Mouse (Mus musculus) right cerebral cortex, postnatal 36 days (tissue): ENCODE results near the gene Wdr26.
A peak's percentile ranks its signal among the peaks of the same experiment; 100 is the strongest.

ENCODE experiments used
- DNase-seq, 2 experiments: peaks; one replicate each; pipeline ENCODE4 v3.0.0; 2022; ENCODE audit warnings: low spot score in 2 of 2, mixed read lengths in 1 of 2

Gene Wdr26

GRCm38 (mm10) chr1:181211920-181212633 lies at the start of gene Wdr26:
Gene Wdr26 (minus strand): TSS chr1:181212001.
- DNase-seq, result peak; percentile 83 to 86

GRCm38 (mm10) chr1:181260949-181261696 lies 49.3 kb upstream of the Wdr26 start:
- DNase-seq, result no peak

DNA sequence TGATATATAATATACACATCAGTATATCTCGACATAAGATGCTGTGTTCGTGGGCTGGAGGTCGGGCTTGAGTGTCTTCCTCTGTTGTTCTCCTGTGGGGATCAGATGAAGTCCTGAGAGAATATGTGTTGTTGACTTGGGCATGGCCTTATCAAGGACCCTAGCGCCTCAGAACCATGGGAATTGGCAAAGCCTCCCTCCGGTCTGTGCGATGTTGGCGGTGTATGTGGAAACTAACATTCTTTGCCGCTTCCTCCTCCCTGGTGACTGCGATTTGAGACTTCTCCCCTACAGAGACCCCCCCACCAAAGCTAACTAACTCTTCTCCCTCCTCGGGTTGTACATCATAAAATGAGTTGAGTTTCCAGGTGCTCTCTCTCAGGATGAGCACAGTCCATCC lies 48.6 kb upstream of the Wdr26 start:
- no peak for DNase-seq

GRCm38 (mm10) chr1:181259626-181260410 lies 48.0 kb upstream of the Wdr26 start:
- no peak for DNase-seq

- no peak for DNase-seq
These were observed 47.3 kb upstream of the Wdr26 start for GRCm38 (mm10) chr1:181259056-181259455.

GRCm38 (mm10) chr1:181258616-181259015 lies 46.8 kb upstream of the Wdr26 start:
- DNase-seq, result no peak

GRCm38 (mm10) chr1:181257585-181258555 lies 46.1 kb upstream of the Wdr26 start:
- DNase-seq, result no peak

DNA sequence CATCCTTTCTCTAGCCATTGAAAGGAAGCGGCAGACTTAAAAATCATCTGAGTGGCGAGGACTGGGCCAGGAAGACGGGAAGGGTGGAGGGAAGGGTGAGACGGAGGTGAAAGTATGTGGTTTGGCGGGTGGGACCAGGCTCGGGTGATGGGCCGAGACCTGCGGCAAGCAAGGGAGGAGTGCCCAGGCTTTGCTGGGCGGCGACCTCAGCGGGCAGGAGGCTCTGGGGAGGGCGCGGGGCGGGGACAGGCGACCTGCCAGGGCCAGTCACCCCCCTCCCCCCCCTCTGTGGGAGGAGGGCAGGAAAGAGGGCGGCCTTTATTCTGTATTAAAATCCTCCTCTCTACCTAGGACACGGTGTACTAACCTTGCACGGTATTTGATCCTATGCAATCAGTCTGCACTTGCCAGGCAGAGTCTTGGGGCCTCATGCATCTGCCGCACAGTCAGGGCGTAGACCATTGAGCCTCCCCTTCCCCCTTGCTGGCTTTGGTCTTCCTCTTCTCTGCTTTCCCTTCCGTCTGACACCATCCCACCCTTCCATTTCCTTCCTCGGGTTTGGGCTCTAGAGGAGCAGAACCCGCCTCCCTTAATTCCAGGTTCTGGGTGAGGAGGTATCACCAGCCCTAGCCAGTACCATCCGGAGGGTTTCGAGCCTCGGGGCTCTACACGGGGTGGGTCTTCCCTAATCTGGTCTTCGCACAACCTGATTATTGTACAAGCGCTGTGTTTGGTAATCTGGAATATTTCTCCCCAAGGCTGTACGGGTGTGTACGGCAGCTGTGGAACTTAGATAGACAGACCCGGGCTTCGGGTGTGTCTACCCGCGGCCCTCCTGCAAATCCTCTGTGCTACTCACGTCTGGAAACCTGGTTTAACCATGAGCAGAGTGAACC lies 45.1 kb upstream of the Wdr26 start:
- DNase-seq, result no peak

DNA sequence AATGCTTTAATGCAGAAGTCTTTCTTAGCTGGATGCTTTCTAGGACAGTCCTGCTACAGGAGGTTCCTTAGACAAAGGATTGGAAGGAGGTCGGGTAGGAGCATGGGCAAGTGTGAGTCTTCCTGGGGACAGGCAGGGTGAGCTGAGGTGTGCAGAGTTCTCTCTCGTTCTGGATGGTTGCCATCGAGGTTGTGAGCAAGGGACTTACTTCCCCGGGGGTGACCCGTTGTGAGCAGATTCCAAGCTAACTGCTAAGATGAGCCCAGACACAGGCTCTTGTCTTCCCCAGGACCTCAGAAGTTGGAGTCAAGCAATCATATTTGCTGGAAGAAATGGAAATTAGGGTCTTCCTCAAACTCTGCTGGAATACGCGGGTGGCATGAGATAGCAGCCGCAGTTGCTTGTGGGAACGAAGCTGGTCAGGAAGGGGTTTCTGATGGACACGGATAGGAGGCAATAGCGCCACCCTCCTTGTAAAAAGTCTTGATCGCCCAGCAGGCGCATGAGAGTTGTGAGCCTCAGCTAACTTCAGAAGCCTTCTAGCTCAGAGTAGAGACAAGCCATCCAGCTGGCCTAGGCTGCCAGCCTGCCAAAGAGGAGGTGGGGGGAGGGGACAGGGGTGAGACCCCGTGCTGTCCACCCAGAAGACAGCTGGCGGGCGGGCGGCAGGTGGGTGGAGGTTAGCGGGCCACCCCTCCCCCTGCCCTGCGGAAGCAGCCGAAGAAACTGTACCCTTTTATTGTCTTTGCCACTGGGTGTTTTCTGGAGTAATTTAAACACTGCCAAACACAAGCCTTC lies 44.3 kb upstream of the Wdr26 start:
- DNase-seq, result peak in 1 of 2 experiments; percentile 19

- no peak for DNase-seq
These were observed 43.6 kb upstream of the Wdr26 start for GRCm38 (mm10) chr1:181255450-181255849.

GRCm38 (mm10) chr1:181251624-181252023 lies 39.8 kb upstream of the Wdr26 start:
- DNase-seq, result no peak

GRCm38 (mm10) chr1:181250961-181251360 lies 39.2 kb upstream of the Wdr26 start:
- no peak for DNase-seq

DNA sequence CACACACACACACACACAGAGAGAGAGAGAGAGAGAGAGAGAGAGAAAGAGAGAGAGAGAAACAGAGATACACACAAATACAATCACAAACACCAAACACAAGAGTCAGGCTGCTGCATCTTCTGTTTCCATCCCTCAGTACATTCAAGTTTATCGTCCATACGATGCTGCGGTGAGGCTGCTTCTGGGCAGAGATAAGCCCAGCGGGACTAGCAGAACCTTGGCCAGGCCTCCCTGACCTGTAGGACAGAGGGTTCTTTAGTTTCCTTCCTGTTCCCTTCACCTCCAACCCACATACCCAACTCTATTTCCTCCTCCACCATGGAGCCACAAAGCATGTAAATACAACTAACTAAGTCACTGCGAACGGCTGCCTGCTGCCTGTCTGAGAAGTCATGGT lies 37.7 kb upstream of the Wdr26 start:
- no peak for DNase-seq

- no peak for DNase-seq
These were observed 35.4 kb upstream of the Wdr26 start for GRCm38 (mm10) chr1:181247175-181247574.

GRCm38 (mm10) chr1:181246487-181247138 lies 34.8 kb upstream of the Wdr26 start:
- no peak for DNase-seq

GRCm38 (mm10) chr1:181245554-181246486 lies 34.0 kb upstream of the Wdr26 start:
- no peak for DNase-seq

DNA sequence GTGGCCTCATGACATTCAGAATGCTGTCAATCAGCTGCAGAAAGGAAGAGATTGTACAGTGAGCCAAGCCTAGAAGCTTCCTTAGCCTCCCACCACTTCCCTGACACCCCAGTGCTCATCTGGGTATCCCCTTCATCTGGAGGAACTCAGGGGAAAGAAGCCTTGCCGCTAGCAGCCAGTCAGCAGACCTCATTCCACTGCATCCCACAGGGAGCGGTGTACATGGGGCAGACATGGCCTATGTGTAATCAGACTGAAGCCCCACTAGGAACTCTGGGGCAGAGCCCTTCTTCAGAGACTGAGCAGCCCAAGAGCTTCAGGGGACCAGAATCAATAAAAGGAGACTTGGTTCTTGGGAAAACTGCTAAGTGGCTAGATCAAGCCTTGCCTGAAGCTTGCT lies 33.3 kb upstream of the Wdr26 start:
- DNase-seq, result no peak

DNA sequence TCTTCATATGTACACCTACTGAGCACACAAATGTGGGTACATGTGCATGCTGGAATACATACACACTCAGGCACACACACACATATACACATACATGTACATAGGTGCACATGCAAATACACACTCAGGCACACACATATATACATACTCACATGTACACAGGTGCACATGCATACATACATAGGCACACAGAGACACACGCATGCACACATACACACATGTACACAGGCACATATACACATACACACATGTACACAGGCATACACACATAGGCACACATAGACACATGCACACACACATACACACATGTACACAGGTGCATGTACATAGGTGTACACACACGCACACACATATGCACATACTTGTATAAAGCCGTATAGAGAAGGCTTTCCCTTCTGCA lies 29.4 kb upstream of the Wdr26 start:
- no peak for DNase-seq
